Mouse (Mus musculus) urinary bladder, postnatal 4 days (tissue): ENCODE results near the gene Fmc1.

Experiments
- DNase-seq, 2 experiments: peaks; one replicate each; pipeline ENCODE4 v3.0.0; 2021 to 2022; ENCODE audit warnings: low spot score in 2 of 2

Fmc1 gene

DNA sequence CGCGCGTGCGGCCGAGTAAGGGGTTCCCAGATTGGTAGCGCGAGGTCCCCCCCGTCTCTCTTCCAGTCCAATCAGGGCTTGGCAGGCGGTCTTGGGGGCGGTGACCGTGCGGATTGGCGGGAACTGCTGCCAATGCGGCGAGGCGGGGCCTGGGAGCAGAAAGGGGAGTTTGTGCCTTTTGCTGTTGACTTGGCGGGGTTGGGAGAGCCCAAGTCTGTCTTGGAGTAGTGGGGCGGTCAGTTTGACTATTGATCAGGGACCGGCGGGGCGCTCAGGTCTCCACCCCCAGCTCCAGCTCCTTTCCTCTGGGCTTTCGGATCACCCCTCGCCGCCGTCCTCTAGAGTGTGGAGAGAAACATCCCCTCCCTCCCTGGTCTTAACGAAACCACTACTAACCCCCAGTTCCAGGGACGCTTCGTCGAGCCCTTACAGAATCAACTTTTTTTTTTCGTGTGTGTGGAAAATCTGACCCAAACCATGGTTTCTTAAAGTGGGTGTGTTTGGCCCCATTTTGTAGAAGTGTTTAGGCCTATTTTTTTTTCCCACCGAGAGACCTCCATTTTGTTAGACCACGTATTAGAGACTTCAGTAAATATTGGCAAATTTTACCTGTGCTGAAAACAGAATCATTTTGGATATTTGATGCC, 18.8 kb downstream of the Fmc1 start:
- peak; percentile 99 for DNase-seq

DNA sequence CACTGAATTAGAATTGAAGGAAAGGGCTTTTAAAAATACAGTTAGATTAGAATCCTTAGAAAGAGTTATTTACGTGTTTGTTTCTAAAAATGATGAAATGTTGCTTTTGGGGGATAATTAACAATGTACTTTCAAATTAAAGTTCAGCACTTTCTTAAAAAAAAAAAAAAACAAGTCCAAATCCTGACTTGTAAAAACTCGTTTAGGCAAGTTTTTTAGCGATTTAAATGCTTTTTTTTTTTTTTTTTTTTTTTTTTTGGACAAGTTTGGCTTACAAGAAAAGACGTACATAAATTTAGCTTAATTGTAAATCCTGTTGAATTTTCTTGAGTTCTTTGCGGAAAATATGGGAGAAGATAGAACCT, 19.3 kb downstream of the Fmc1 start:
- DNase-seq: no peak

DNA sequence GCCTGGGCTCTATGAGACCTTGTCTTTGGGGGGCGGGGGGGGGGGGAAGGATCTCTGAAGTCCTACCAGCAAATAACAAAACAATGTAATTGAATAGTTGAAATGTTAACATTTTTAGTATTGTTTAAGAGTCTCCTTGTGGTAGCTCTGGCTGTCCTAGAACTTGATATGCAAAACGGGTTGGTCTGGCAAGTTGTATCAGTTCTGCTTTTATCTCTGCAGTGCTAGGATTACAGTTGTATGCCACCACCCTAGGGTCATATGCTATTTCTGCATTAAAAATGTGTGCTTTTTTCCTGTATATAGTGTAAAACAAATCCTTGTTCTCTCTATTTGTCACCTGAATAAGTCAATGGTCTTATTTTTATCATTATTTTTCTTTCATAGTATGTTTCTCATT, 42.8 kb downstream of the Fmc1 start:
- no peak for DNase-seq

DNA sequence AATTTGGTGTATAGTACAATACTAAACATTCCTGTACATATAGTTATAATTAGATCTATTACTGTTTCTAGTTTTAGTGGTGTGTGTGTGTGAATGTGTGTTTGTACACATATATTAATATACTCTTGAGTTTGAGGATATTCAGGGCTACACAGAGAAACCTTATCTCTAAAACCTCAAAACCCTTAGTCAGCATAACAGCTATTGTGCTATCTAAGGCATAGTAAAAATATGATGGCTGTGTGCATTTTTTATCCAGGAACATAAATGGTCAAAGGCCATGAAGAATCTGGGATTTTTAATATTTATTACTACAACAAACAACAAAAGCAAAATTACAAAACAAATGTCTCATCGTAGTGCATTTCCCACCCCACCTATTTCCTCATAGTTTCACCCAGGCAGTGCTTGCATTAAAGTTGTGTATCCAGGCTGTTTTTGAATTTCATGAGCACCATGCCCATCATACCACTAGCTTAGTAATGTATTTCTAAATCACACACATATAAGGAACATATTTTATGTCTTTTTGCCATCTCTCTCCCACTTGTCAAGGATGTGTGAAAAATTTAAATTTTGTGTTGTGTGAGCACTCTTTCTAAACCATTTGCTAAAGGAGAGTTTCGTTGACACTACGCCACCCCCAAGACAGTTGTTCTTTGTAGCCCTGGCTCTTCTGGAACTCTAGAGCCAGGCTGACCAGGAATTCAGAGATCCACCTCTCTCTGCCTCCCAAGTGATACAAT, 47.0 kb downstream of the Fmc1 start:
- DNase-seq: no peak

DNA sequence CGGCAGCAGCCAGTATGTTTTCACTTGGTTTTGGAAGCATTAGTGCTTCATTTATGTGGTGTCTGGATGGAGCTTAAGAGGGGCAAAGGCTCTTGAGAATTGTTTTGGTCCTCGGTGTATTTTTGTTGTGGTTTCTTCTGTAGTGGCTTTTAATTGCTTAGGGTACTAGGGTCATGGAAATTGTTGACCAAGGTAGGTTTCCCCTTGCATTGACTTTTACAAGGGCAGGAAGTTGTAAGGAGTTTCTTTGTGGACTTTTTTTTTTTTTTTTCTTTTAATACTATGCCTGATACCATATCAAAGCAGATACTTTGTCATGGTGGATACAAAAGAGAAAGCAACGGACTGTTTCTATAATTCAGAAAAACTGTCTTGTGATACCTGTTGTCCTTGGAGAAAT, 48.4 kb downstream of the Fmc1 start:
- DNase-seq: no peak
